Mouse (Mus musculus): ENCODE measurements around the gene Gpank1.
A peak's percentile ranks its signal among the peaks of the same experiment; 100 is the strongest.
"Not testable (repeated sequence)": the region's sequence is repeated elsewhere in the genome, so short reads cannot be mapped to it uniquely, and the experiment has no call there.

Gpank1 gene

DNA sequence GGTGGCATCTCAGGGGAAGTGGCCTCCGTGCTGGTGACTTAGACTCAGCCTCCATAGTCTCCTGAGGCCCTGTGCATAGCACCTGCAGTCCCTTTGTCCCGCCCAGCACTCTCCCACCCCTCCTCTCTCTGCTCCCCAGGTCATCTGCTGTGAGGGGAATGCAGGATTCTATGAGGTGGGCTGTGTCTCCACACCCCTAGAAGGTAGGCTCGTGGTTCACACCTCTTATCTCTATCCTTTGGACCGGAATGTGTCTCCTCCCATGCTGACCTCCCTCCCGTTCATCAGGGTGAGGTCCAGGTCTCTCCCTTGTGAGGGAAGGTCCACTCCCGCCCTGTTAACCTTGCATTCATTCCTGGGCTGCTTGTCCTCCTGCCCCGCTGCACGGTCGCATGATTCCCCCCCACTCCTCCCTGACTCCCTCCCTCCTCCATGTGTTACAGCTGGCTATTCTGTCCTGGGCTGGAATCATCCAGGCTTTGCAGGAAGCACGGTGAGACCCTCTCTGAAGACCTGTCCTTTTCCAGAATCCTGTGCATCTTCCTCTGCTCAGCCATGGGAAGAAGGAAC lies 21.0 kb upstream of the Gpank1 start:
- no peak for DNase-seq (ENCODE audit: low spot score in 2 of 2)

DNA sequence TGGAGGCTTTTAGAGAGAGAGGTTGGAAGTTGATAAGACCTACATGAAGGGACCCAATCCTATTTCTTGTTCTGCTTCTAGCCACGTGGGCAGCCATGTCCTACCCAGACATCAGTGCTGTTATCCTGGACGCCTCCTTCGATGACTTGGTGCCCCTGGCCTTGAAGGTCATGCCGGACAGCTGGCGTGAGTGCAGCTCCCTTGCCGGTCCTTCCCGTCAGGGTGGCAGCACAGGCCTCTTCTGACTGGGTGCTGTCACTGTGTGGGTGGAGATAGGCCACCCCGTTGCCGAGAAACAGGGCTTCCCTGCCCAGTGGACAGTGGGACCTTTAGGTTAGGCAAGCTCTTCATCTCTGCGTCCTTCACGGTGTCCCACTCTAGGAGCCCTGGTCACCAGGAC lies 20.1 kb upstream of the Gpank1 start:
- DNase-seq (ENCODE audit: low spot score in 2 of 2) = no peak

DNA sequence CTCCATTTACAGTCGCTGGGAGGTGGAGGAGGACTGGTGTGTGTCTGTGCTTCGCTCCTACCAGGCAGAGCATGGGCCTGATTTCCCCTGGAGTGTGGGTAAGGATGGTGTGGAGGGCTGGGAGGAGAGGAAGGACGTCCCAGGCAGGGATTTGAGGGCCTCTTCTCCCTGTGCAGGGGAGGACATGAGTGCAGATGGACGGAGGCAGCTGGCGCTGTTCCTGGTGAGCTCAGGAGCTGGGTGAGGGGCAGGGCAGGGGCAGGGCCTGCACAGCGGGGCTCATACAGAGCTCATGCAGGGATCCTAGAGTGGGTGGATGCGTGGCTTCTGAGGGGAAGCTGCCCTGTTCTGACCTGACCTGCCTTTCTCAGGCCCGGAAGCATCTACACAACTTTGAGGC lies 19.0 kb upstream of the Gpank1 start:
- DNase-seq (ENCODE audit: low spot score in 2 of 2) = no peak

DNA sequence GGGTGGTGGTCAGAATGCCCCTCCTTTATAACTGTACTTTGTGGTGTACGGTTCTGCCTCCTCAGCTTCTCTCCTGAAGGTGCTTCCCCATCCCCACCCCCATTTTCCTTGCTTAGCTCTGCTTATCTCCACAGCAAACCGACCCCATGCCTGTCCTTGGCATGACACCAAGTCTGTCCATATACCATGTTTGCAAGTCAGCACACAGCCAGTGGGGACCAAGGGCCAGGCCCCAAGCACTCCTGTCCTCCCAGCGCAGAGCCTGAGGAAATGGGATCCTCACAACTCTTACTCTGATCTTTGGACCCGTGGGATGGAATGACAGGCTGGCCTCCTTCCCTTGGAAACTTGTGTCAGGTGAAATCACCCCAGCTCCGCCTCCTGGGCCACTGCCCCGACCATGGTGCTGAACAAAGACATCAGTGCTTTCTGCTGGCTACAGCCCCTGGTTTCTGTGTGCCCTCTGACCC lies 18.0 kb upstream of the Gpank1 start:
- no peak for DNase-seq (ENCODE audit: low spot score in 2 of 2)

DNA sequence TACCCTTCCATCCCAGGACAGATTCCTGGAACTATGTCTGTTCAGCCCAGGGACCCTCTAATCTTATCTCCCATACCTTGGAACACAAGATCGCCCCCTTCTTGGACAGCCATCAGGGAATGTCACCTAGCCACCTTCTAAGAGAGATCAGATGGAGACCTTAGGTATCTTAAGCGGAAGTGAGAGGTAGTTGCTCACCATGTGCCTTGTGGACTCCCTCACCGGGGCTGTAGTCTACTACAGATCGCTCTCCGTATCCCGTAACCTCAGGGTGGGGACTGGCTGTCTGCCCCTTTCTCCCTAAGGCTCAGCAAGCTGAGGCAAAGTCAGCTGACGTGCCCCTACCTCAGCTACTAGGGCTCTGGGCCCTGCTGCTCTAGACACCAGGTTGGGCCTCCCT lies 17.2 kb upstream of the Gpank1 start:
- no peak for DNase-seq (ENCODE audit: low spot score in 2 of 2)

DNA sequence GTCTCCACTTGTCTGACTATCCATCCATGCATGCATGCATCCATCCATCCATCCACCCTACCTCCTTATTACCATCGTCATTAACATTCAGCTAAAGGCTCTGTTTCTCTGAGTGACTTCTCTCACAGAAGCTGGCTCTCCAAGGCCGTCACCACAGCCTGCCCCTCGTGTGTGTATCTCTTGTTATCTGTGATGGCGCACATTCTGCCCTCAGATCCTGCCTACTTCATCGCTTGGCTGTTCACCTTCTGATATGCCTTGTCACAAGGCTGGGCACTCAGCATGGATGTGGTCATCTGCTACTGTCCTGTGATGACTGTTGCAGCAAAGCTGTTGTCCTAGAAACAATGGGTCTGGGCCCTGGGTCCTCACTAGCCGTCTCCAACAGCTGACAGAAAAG lies 16.5 kb upstream of the Gpank1 start:
- no peak for DNase-seq (ENCODE audit: low spot score in 2 of 2)

DNA sequence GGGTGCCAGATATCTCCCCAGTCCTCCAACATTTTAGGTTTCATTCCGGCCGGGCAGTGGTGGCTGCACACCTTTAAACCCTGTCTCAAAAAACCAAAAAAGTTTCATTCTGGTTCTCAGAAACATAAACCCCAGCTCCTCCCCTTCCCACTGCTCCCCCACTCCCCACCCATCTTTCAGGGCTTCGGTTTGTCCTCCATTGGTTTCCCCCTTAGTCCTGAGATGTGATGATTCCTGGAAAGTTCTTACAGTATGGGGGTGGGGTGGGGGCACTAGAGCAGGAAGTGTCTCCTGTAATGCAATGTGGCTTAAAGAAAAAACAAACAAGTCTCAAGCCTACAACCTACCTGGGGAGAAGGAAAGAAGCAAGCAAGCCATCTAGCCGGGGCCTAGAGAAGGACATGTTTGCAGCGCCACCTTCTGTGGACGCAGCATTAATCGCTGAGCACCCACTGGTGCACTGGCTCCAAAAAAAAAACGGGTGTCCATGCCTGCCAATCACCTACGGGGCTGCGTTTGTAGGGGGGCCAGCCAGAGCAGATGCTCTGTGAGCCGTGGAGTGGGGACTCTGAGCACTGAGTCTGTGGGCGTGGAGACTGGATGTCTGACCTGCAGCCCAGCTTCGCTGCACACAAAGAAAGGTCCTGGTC lies 15.4 kb upstream of the Gpank1 start:
- no peak for DNase-seq (ENCODE audit: low spot score in 2 of 2)

DNA sequence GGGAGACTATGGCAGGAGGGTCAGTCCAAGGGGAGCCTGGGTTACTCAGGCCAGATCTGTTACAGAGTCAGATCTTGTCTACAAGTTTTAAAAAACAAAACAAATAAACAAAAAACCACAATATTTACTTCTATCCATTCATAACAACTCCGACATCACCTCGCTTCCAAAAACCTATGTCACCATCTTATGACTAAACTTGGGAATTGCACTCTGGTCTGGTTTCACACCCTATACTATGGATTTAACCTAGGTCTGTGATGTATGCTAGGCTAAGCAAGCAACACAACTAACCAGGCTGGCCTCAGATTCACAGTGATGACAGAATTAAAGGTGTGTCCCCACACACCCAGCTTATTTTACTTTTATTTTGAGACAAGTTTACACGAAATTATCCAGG lies 14.7 kb upstream of the Gpank1 start:
- DNase-seq (ENCODE audit: low spot score in 2 of 2) = no peak

DNA sequence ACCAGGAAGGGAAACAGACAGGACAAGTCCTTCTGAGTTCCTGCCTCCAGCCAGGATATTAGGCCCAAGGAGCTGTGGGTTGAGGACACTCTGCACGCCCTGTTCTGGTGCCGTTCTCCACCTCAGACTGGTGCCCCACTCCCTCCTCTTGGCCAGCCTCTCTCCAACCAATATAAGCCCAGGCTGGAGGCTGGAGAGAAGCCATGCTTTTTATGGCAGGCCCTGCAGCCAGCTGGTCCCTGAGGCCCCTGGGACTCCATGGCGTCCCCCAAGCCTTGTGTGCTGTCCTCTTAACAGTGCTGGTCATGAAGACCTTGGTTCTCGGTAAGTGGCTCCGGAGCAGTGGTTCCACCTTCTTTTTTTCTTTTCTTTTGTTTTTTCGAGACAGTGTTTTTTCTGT lies 13.2 kb upstream of the Gpank1 start, which contains the start of gene Ly6g5c:
Ly6g5c (plus strand) TSS at position 183 of the 400 bp plus-strand sequence.
- no peak for DNase-seq (ENCODE audit: low spot score in 2 of 2)

DNA sequence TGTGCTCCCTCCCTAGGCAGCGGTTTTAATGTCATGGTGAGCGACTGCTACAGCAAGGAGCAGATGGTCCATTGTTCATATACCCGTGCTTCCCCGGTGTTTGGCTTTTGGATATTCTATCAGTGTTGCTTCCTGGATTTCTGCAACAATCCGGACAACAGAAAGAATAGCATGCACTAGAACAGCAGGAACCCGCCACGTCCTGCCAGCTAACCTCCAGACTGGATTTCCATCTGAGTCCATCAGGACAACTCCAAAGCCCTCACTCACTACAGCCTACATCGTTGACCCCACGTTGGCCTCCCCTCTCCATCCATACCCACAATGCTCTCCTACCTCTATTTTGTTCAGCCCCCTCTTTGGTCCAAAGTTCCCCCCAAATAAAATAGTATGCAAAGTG lies 9.5 kb upstream of the Gpank1 start:
- DNase-seq (ENCODE audit: low spot score in 2 of 2) = no peak

DNA sequence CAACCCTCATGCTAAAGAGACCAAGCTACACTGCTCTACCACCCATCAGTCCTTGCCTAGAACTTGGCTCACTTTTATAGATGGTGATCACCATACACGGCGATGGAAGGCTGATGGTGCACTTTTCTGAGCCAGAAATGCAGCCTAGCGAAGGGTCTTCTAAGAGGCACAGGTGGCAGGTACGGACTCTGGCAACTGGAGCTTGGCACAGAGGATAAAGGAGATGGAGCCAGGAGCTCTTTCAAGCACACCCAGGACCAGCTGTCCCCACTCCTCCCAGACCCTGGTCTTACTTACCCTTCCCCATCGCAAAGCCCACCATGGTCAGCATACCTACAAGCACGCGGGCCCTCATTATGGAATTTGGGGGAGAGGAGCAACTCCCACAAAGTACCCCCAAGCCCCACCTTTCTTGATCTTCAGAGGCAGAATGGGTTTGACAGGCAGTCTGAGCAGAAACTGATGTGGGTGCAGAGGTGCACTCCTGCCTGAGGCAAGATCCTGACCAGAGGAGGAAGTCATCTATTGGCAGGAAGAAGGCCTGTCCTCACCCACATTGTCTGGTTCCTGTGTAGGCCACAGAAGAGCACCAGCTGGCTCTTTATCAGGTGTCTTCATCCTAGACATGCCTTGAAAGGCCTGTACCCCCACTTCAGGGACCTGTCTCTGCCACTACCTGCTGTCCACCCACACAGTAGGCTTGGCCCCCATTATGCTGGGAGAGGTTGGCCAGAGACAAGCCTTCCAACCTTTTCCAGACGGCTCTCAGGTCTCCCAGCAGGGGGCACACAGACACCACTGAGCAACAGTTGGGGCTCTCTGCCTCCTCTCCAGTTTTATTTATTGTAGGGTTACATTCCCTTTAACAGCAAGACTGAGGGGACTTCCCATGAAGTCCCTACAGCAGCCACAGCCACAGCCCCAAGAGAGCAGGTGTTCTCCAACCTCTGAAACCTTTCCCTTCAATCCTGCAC lies 5.9 kb upstream of the Gpank1 start, which contains the start of gene Ly6g5b:
Ly6g5b (minus strand) TSS at position 383 of the 974 bp plus-strand sequence.
- no peak for DNase-seq (ENCODE audit: low spot score in 2 of 2)

DNA sequence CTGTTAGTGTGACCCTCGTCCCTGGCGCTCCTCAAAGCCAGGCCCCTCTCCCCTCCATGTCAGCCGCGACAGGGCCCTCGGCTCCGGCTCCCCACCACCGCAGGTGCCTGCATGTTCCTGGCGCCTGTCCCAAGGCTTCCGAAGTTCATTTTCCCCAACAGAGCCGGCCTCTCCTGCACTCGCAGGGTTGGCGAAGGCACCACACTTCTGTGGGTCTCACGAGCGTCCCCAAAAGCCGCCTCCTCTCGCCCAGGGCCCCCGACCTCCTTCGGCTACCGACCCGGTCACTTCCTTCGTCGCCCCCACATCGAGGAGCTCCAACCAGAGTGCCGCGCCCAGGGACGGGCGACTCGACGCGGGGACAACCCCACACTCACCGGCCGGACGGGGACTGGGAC lies 511 bp upstream of the Gpank1 start:
- no peak for DNase-seq (ENCODE audit: low spot score in 2 of 2)

DNA sequence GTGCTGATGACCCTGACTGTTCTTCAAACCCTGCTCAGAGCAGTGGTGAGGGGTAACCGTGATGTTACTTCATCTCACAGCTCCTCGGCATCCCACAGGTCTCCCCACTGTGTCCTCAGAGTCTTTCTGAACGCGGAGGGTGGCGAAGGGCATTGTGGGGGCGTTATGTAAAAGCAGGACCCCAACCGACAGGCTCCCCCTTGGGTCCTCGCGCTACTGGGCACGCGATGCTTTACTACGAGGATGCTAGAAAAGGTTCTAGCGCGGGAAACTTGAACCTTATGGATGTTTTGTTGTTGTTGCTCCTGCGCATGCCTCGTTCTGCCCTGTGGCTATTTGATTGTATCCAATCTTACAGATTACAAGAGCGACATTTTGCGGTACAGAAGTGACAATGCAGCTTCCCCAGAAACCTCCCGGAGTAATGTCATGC lies 632 bp downstream of the Gpank1 start, which contains the start of gene Csnk2b:
Csnk2b (minus strand) TSS at position 183 of the 433 bp plus-strand sequence.
- DNase-seq (ENCODE audit: low spot score in 2 of 2) = peak; percentile 71 to 82

DNA sequence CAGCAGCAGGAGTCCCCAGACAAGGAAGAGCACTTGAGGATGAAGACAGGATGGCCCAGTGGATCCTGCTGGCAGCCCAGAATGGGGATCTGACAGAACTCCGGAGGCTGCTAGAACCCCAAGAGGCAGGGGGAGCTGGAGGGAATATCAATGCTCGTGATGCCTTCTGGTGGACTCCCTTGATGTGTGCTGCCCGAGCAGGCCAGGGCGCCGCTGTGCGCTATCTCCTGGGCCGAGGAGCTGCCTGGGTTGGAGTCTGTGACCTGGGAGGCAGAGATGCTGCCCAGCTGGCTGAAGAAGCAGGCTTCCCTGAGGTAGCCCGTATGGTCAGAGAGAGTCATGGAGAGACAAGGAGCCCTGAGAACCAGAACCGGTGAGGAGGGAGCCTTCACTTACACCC lies 2.0 kb downstream of the Gpank1 start:
- not testable (repeated sequence) for DNase-seq (ENCODE audit: low spot score in 2 of 2)

DNA sequence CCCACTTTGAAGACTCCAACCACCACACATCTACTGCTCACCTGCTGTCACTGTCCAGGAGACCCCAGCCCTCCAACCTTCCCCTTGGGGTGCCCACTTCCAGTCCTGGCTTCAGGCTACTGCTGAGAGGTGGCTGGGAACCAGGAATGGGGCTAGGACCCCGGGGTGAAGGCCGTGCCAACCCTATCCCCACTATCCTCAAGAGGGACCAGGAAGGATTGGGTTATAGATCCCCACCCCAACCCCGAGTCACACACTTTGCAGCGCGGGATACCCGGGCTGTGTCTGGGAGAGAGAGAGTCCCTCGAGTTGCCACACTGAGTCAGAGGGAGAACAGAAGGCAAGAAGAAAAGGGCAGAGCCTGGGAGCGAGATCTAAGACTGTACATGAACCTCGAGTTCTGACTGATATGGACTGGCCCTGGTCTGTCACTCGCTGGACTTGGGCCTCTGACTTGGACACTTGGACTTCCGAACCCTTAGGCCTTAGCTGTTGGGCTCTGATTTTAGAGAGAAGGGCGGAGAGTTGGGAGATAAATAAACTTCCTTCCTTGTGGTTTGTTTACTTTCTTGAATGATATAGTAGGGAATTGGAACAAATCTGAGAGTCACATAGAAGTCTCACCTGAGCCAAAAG lies 3.1 kb downstream of the Gpank1 start:
- DNase-seq (ENCODE audit: low spot score in 2 of 2) = not testable (repeated sequence)

DNA sequence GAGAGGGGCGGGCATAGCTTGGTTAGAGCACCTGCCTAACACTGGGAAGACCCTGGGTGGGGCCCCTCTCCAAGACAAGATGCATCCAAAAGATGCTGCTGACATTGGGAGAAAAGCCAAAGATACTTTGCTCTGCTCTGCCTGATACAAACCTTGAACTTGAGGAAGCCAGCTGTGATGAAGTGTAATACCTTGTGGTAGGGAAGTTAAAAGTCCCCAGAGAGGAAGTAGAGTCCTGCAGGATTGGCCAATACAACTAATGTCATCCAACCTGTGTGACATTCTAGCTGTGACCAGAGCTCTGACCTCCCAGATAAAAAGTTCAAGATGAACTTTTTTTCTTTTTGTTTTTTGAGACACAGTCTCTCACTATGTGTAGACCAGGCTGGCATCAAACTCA lies 3.8 kb downstream of the Gpank1 start:
- DNase-seq (ENCODE audit: low spot score in 2 of 2) = no peak

DNA sequence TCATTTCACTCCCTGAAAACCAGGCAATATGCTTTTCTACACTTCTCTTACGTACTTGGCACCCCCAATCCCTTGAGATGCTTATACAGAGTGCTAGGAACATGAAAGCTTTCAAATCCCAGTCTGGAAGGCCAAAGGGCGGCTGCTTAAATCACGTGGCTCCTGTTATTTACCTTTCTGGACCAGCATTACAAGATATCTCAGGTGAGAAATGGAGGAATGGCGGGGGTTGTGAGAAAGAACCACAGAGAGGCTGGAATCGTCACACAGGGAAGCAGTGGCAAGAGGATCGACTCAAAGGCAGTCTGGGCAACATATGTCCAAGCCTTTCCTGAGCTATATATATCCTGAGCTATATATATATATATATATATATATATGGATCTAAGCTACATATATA lies 4.3 kb downstream of the Gpank1 start:
- peak in 1 of 2 experiments; percentile 22 for DNase-seq (ENCODE audit: low spot score in 2 of 2)

DNA sequence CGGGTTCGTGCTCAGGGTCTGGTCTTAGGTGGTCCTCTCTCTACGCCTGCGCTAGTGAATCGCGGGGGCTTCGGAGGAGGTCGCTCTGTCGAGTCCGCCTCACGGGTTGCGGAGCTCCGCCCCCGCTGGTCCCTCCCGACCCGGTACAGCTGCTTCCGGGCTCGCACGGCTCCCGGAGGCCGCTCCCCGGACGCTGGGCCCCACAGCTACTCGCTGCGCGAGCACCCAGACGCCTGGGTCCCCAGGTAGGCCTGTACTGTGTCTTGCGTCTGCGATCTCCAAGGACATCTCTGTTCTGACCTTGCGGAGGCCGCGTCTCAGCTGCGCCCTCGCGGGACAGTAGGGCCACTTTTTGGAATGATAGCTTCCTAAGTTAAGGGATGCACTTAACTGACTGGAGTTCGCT lies 5.0 kb downstream of the Gpank1 start, which contains the start of gene D17H6S53E:
D17H6S53E (plus strand) TSS at position 168 of the 406 bp plus-strand sequence.
- peak; percentile 67 to 75 for DNase-seq (ENCODE audit: low spot score in 2 of 2)

DNA sequence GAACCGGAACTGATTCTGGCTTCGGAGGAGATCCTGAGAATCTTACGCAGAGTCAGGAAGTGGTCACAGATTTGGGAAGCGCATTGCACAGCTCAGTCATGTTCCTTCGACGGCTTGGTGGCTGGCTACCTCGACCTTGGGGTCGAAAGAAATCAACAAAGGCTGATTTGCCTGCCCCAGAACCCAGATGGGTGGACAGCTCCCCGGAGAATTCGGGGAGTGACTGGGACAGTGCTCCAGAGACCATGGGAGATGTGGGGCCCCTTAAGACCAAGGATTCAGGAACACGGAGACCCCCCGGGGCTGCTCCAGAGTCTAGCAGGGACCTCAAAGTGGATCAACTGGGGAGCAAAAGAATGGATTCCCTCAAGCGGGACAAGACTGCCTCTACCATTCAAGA lies 5.8 kb downstream of the Gpank1 start:
- no peak for DNase-seq (ENCODE audit: low spot score in 2 of 2)

DNA sequence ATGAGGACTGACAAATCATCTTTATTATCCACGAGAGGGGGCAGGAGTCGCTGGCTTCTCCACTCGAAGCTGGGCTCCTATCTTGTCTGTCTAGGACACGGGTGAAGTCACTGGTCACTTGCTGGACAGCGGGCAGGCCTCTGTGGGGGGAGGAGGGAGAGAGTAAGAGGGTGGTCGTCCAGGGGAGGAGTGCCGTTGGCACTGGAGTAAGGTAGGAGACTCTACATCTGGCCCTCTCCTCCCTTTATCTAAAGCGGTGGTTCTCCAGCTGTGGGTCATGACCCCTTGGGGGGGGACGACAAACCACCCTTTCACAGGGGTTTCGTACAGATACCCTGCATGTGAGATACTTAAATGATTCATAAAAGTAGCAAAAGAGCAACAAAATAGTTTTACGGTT lies 7.7 kb downstream of the Gpank1 start:
- DNase-seq (ENCODE audit: low spot score in 2 of 2) = no peak

DNA sequence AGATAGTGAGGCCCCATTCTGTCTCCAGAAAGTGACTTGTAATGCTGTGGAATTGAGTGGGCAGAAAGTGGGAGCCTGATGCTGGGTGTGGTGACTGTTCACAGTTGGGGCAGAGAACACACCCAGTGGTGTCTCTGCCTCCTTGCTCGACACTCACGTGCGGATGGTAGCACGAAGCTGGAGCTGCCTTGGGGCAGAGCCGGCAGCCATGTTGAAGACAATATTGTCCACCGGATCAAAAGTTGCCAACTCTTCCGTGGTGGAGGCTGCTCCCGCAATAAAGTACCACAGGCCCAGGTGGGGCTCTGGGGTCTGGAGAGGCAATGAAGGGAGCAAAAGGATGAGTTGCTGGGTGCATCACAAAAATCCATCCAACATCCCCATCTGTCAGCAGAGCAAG lies 9.8 kb downstream of the Gpank1 start:
- no peak for DNase-seq (ENCODE audit: low spot score in 2 of 2)

Data from frontal cortex, postnatal 36 days (tissue).